Mouse (Mus musculus): ENCODE data around the gene Sf1.
A peak's percentile ranks its signal among the peaks of the same experiment; 100 is the strongest.

Sf1 gene

DNA sequence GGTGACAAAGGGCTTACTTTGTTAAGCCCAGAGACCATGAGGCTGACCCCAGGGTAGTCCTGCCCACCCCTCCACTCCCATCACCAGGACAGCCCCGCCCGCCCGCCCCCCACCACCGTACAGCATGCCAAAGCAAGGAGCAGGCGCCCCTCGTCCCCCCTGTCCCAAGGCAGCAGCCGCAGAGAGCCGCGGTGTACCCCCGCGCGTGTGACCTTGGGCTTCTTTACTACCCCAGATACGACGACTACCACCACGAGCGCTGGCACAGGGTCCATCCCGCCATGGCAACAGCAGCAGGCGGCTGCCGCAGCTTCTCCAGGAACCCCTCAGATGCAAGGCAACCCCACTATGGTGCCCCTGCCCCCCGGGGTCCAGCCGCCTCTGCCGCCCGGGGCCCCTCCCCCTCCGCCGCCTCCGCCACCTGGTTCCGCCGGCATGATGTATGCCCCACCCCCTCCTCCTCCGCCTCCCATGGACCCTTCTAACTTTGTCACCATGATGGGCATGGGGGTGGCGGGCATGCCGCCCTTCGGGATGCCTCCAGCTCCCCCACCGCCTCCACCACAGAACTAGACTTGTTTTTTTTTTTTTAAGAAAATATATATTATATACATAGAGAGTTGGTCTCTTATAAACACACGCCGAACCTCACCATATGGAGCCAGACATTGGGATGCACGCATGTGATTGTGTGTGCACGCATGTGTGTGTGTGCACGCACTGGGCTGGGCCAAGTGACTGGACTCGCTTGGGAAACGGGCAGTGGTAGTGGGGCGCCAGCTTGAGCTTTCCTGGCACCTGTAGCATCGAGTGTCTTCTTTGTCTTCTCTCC, 12.1 kb downstream of the Sf1 start:
- DNase-seq (ENCODE audit: low read depth, low spot score), result no peak

DNA sequence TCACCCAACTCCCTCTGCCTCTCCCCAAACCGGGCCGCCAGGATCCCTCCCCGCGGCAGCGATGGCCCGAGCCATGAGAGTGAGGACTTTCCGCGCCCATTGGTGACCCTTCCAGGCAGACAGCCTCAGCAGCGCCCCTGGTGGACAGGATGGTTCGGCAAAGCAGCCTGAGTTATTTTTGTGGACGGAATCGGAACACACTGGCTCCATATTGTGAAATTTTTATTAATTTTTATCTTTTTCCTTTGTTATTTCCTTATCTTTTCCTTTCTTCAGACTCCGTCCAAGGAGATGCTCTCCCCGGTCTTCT, 12.7 kb downstream of the Sf1 start:
- DNase-seq (ENCODE audit: low read depth, low spot score), result no peak

DNA sequence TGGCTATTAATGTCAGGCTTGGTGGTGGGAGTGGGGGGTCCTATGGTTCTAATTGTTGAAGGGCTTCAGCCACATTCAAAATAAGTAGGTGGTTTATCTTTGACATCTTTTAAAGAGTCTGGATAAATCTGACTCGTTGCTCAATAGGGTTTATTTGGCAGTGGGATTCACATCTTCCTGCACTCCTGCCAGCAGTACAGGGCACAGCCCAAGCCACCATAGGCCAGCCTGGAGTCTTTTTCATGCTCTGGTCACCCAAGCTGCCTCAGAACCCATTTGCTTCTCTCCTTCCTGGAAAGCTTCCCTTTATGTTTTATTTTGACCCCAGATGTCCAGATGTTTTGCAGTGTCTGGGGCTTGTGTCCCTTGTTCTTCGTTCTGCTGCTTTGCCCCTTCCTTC, 13.2 kb downstream of the Sf1 start:
- no peak for DNase-seq (ENCODE audit: low read depth, low spot score)

DNA sequence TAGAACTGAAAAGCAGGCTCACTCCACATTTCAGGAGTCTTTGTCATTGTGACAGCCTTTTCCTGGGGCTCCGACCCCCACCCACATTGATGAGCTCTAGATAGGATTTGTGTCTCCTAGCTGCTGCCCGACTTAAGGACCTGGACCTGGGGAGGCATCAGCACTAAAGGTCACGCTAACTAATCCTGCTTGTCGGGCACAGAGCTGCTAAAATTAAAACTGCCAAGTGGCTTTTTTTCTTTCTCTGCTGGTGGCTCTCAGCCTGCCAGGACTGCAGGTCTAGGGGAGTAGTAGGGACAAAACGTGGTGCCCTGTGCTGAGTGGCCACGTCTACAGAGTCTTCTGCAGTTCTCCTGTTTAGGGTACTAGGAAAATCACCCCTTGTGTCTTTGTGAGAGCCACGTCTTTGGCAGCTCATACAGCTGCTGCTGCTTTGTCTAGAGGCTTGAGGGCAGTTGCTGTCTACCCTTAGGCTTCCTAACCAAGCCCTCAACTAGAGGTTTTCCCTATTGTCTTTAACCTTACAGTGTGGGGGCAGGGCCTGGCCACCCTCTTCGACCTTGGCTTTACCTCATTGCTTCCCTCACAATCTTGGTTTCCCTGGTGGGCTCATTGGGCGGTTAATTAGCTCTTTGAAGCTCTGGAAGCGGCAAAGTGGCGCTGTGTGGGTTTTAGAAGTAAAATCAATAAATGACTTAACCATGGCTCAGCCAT, 14.0 kb downstream of the Sf1 start:
- no peak for DNase-seq (ENCODE audit: low read depth, low spot score)

DNA sequence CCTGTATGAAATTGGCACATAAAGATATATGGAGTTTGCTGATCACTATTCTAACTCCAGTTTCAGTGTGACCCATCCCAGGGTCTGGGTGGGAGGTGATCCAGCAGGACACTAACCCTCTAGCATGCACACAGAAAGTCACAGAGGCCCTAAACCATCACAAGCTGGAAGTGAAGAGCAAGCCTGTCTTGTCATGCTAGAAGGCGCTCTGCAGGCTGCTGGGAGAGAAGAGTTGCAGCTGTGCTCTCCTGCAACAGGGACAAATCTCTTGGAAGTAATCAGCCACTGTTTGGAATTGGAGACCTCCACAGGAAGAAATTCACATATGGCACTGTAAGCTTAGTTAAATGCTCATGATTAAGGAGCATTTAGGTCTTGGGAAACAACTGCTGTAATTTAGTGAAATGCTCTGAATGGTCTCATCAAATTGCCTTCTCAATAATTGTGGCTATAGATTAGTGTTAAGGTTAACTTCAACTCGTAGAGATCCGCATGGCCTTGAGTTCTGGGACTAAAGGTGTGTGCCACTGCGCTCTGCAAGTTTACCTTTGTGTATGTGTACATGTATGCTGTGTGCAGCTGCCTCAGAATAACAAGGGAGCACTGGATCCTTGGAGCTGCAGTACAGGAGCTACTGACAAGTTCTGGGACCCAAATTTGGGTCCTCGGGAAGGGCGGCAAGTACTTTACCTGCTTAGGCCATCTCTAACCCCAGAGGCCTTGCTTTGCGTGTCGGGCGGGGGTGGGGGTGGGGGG, 17.1 kb downstream of the Sf1 start:
- no peak for DNase-seq (ENCODE audit: low read depth, low spot score)

DNA sequence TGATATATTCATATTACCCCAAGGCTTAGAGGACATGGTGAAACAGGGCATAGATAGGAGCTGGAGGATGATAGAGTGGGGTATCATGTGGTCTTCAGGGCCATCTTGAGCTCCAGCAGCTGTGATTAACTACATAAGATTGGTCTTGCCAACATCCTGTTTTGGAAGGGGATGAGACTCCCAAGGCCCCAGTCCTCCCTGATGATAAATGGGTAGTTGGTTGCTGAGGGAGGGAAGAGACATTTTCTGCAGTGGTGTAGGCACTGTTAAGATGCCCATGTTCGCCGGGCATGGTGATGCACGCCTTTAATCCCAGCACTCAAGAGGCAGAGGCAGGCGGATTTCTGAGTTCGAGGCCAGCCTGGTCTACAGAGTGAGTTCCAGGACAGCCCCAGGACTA, 17.7 kb downstream of the Sf1 start:
- DNase-seq (ENCODE audit: low read depth, low spot score), result no peak

DNA sequence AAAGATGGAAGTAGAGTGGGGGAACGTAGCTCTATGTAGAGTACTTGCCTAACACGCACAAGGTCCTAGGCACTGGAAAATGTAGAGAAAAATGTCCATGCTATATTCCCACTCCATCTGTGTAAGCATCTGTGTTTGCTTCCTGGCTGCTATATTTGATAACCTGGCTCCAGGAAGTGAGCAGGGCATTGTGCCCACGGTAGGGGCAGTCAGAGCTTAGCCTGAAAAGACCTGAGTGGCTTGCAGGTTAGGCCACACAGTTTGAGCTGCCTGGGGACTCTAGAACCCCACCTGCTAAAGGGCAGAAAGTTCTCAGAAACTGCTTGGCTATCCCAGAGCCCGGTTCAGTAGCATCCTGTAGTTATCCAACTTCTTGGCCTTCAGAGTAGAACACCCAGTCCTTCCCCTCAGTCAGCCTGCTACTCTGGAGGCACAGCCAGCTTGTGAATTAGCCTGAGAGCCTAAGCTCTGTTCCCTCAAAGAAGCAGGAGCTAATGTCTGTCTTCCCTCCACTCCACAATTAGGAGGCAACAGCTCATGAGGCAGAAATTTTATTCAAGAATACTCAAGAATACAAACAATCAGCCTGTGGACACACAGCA, 18.9 kb downstream of the Sf1 start:
- no peak for DNase-seq (ENCODE audit: low read depth, low spot score)

DNA sequence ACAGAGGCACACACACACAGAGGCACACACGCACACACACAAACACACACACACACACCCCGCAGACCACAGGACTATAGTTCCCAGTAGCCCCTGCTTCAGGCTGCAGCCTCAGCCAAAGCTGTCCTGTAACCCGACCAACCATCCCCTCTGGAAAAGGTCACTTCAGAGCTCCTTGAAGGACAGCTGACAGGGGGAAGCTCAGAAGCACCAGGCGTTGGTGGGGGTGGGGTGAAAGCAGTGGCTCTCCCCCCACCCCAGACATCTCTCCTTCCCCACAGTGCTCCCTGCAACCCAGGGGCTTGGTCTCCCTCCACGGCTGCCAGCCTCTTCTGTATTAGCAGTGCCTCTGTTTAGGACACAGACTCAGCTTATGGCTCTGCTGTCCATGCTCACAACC, 20.0 kb downstream of the Sf1 start:
- DNase-seq (ENCODE audit: low read depth, low spot score), result no peak

DNA sequence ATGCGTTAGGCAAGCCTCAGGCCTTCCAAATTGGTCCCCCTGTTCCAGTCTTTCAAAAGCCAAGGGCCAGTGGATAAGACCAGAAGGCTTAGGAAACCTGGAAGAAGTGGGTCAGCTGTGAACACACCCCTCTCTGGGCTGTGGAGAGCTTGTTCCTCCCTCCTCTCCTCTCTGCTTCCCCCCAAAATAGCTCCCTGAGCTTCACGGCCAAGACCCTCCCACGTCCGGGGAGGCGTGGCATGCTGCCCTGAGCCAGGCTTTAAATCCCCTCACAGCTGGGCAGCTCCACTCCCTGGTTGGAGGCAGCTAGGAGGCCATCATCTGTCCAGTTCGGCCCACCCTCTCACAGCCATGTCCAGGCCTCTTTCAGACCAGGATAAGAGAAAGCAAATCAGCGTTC, 20.6 kb downstream of the Sf1 start, which contains the start of gene Pygm:
TSS of gene Pygm (plus strand) at position 272 of the 400 bp plus-strand sequence.
- DNase-seq (ENCODE audit: low read depth, low spot score), result no peak

DNA sequence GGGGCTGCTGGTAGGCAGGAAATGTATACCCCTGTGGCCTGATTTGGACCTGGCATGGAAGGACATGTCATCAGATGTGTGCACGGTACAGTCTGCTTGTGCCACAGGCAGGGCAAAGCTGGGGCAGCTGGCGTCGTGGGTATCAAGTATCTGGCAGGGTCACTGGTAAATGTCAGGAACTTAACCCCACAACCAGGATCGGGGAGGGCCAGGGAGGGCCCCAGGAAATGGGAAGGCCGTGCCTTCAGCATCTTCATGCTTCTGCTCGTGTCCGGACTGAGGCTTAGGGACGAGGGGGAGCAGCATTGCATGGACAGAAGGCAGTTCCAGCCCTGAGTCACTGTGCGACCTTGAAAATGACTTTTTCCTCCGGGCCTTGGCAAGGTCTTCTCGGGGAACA, 21.5 kb downstream of the Sf1 start:
- DNase-seq (ENCODE audit: low read depth, low spot score), result no peak

DNA sequence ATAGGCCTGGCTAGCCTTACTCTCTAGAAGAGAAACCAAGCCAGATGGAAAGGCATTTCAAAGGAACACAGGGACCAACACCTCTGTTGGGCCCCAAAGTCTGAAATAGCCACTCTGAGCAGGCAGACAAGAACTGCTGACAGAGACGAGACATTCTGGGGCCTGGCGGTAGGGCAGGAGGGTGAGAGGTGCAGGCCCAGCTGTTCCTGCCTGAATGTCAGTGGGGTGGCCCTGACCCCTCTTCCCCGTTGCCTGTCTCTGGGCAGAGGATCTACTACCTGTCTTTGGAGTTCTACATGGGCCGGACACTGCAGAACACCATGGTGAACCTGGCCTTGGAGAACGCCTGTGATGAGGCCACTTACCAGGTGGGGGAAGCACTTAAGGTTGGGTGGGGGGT, 21.9 kb downstream of the Sf1 start:
- no peak for DNase-seq (ENCODE audit: low read depth, low spot score)

DNA sequence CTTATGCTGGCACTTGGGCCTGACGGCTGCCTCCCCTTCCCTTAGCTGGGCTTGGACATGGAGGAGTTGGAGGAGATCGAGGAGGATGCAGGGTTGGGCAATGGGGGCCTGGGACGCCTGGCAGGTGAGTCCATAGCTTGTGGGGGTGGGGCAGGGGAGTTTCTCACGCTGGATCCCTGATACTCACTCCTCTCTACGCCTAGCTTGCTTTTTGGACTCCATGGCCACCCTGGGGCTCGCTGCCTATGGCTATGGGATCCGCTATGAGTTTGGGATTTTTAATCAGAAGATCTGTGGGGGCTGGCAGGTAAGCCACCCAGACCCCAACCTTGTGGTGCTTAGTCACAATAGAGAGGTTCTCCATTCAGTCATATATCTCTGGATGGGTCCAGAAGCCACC, 22.3 kb downstream of the Sf1 start:
- no peak for DNase-seq (ENCODE audit: low read depth, low spot score)

DNA sequence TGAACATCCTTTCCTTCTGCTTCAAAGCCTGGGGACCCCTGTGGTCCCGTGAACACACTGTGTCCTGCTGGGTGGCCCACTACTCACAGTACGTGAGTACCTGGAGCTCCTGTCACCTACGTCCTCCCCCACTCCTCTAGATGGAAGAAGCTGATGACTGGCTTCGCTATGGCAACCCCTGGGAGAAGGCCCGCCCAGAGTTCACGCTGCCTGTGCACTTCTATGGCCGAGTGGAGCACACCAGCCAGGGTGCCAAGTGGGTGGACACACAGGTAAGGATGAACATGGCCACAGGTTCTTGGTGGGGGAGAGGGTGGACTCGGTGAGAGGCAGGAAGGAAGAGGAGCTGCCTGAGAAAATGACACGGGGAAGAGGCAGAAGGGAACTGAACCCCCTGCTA, 22.7 kb downstream of the Sf1 start:
- no peak for DNase-seq (ENCODE audit: low read depth, low spot score)

DNA sequence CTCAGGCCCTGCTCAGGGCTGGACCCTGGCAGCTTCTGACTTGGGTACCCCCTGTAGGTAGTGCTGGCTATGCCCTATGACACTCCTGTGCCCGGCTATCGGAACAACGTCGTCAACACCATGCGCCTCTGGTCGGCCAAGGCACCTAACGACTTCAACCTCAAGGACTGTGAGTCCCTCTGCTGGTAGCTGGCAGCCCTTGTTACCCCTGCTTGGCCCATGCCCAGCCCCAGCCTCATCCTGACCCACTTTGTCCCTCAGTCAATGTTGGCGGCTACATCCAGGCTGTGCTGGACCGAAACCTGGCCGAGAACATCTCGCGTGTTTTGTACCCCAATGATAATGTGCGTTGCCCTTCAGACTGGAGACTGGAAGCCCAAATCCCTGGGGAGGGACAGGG, 24.5 kb downstream of the Sf1 start:
- no peak for DNase-seq (ENCODE audit: low read depth, low spot score)

DNA sequence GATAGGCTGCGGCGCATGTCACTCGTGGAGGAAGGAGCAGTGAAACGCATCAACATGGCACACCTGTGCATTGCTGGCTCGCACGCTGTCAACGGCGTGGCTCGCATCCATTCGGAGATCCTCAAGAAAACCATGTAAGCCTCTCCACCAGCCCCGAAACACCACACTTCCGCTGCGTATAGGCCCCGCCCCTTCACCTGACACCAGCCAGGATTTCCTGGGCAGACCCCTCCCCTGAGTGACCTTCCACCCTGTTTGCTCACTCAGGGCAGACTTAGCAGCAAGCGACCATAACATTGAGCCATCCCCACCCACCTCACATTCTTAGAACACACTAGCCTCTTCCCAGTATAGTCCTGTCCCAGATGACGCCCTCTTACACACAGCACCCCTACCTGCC, 26.3 kb downstream of the Sf1 start:
- peak; percentile 74 for DNase-seq (ENCODE audit: low read depth, low spot score)

DNA sequence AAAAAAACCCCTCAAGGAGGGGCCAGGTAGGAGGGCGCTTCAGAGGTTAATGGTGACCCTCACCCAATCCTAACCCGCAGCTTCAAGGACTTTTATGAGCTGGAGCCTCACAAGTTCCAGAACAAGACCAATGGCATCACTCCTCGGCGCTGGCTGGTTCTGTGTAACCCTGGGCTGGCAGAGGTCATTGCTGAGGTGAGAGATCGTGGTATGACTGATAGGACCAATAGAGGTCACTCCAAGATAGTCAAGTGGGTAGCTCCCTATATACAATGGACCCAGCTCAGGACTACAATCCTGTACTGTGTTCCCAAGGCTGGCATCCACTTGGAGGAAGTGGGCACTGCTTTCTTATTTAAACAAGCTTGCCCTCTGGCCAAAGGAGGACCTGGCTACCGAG, 26.8 kb downstream of the Sf1 start:
- no peak for DNase-seq (ENCODE audit: low read depth, low spot score)

DNA sequence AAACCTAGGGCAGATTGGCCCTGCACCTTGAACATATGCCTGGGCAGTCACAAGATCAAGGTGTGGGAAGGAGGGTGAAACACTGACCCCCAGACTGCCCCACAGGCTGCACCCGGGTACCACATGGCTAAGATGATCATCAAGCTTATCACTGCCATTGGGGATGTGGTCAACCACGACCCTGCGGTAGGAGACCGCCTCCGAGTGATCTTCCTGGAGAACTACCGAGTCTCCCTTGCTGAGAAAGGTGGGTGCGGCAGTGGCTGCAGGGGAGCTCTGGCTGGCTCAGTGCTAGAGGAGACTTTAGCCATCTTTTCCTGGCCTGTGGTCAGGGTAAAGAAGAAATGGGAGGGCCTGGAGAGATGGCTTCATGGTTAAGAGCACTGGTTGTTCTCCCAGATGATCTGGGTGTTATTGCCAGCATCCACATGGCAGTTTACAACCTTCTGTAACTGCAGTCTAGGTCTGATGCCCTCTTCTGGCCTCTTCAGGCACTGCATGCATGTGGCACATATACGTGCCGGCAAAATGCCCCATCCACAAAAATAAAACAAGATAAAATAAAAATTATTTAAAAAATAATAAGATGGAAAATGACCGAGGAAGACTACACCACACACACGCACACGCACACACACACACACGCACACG, 29.4 kb downstream of the Sf1 start:
- DNase-seq (ENCODE audit: low read depth, low spot score), result peak; percentile 39

DNA sequence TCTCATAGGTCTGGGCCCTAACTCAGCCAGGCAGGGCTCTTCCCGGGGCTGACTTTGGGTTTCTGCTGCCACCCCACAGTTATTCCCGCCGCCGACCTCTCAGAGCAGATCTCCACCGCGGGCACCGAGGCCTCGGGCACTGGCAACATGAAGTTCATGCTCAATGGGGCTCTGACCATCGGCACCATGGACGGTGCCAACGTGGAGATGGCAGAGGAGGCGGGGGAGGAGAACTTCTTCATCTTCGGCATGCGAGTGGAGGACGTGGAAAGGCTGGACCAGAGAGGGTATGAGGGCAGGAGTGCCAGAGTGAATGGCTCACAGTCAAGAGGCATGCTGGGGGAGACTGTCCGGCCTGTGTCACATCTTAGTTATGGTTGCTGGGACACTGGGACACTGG, 30.1 kb downstream of the Sf1 start:
- DNase-seq (ENCODE audit: low read depth, low spot score), result no peak

DNA sequence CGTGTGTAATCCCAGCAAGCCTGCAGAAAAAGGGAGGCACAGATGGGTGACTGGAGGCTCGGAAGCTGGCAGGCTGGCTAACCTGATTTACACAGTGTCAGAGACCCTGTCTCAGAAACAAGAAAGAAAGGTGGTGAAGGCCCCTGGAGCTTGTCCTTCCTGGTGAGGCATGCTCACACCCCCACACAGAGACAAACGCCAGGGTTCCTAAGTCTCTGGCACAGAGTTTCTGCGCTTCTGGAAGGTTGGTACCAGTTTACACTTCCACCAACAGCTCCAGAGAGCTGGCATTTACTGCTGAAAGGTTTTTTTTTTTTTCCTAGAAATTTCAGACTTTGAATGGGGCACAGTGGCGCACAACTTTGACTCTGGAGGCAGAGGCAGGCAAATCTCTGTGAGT, 32.7 kb downstream of the Sf1 start:
- no peak for DNase-seq (ENCODE audit: low read depth, low spot score)

DNA sequence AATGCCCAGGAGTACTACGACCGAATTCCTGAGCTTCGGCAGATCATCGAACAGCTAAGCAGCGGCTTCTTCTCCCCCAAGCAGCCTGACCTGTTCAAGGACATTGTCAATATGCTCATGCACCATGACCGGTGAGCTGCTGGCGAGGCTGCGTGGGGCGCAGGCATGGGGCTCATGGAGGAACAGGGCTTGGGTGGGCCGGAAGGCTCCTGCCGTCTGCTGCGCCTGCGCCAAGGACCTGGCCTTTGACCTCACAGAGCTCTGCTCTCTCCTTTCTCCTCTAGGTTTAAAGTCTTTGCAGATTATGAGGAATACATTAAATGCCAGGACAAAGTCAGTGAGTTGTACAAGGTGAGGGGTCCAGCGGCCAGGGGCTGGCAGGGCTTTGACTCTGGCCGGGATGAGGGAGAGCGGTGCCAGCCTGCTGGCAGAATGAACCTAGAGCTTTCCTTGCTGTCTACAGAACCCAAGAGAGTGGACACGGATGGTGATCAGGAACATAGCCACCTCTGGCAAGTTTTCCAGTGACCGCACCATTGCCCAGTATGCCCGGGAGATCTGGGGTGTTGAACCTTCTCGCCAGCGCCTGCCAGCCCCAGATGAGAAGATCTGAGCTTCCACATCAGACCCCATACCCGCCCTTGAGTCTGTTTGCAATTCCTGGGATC, 34.2 kb downstream of the Sf1 start:
- no peak for DNase-seq (ENCODE audit: low read depth, low spot score)

All from CD4-positive helper T cell, adult 2 months (primary cell).